Mouse (Mus musculus): ENCODE measurements around the gene Paqr4.

DNA sequence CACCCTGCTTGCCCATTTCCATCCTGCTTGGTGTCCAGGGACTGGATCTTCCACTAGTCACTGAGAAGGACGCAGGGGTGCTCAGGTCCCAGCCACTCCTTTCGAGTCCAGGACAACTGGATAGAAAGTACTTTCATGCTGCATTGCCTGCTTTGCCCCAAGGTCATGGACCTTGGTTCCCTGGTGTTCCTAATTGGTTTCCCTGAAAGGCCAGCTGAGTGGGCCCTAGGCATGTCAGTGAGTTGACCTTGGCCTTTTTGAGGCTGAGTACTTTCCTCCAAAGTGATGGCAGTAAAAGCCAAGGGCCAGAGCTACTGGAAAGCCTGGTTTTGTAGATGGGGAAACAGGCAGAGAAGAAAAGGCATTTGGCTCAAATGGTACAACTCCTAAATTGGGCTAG, 18.8 kb downstream of the Paqr4 start:
- no peak for TF ChIP-seq CTCF (IDR thresholded peaks at IDR 0.05; ENCODE audit: low read depth, low read length)
- TF ChIP-seq POLR2A (IDR thresholded peaks at IDR 0.05; ENCODE audit: insufficient read depth, low read length): no peak
